Mouse (Mus musculus): ENCODE measurements at regions not wholly inside any gene's neighbourhood (a gene's known extent, or its start where the extent isn't known, plus 50 kb on each side); places are given as distances from the start of the nearest gene placed in this dataset.

DNA sequence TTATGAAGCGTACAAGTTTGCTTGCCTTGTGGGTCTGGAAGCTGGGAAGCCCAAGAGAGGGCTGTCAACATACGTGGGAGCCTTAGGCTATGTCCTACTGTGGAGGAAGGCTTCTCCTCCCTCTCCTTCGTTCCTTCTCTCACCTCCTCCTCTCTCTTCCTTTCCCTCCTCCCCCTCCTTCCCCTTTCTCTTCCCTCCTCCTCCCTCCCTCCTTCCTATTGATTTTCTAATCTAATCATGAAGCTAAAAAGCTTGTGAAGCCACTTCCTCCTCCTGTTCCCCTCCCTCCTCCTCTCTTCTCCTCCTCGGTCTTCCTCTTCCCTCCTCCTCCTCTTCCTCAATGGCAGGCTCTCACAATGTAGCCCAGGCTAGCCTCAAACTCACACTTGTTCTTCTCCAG lies 91.7 kb upstream of the Med13l start:
- TF ChIP-seq POLR2A (IDR thresholded peaks at IDR 0.05; ENCODE audit: low read depth, low read length): no peak
- TF ChIP-seq CTCF (IDR thresholded peaks at IDR 0.05; ENCODE audit: borderline replicate concordance, insufficient read depth, low read length): no peak
